Mouse (Mus musculus) c-Kit-positive CD71-positive TER-119-negative erythroid progenitor cells, embryonic 14.5 days (primary cell): ENCODE results near the gene Helq.

Experiments used
- DNase-seq: peaks from one replicate; pipeline ENCODE4 v3.0.0-alpha.2; 2013; ENCODE audit warnings: low read depth

The Helq gene

GRCm38 (mm10) chr5:100798165-100798860 lies at the start of gene Helq, which contains the start of gene Mrps18c:
Gene Helq, minus strand, starts transcription at chr5:100798598.
Gene Mrps18c, plus strand, starts transcription at chr5:100798627.
- peak; percentile 94 for DNase-seq

GRCm38 (mm10) chr5:100847143-100847542 lies 48.7 kb upstream of the Helq start:
- DNase-seq = no peak

GRCm38 (mm10) chr5:100846599-100846920 lies 48.2 kb upstream of the Helq start:
- no peak for DNase-seq

GRCm38 (mm10) chr5:100845848-100846598 lies 47.6 kb upstream of the Helq start:
- DNase-seq = no peak

GRCm38 (mm10) chr5:100845485-100845847 lies 47.1 kb upstream of the Helq start, which contains the start of gene Gpat3:
Gene Gpat3, plus strand, starts transcription at chr5:100845713.
- no peak for DNase-seq

- DNase-seq = no peak
Measured at GRCm38 (mm10) chr5:100844485-100844884, 46.1 kb upstream of the Helq start.

GRCm38 (mm10) chr5:100837907-100838306 lies 39.5 kb upstream of the Helq start:
- no peak for DNase-seq

- DNase-seq = no peak
Measured at GRCm38 (mm10) chr5:100835862-100836538, 37.6 kb upstream of the Helq start.

- DNase-seq = no peak
Measured at GRCm38 (mm10) chr5:100833841-100834240, 35.4 kb upstream of the Helq start.

GRCm38 (mm10) chr5:100832680-100833079 lies 34.3 kb upstream of the Helq start:
- DNase-seq = no peak

- no peak for DNase-seq
Measured at GRCm38 (mm10) chr5:100828701-100829100, 30.3 kb upstream of the Helq start.

- DNase-seq = no peak
Measured at GRCm38 (mm10) chr5:100826531-100826930, 28.1 kb upstream of the Helq start.

GRCm38 (mm10) chr5:100825975-100826374 lies 27.6 kb upstream of the Helq start:
- no peak for DNase-seq

- DNase-seq = no peak
Measured at GRCm38 (mm10) chr5:100822826-100823225, 24.4 kb upstream of the Helq start.

- DNase-seq = no peak
Measured at GRCm38 (mm10) chr5:100821375-100821774, 23.0 kb upstream of the Helq start.

- DNase-seq = peak; percentile 81
Measured at GRCm38 (mm10) chr5:100820483-100821184, 22.2 kb upstream of the Helq start, which contains the start of gene Abraxas1. Gene Abraxas1, minus strand, starts transcription at chr5:100820965.

GRCm38 (mm10) chr5:100819568-100820480 lies 21.4 kb upstream of the Helq start:
- DNase-seq = peak; percentile 48

GRCm38 (mm10) chr5:100818341-100818740 lies 19.9 kb upstream of the Helq start:
- DNase-seq = no peak

GRCm38 (mm10) chr5:100794084-100794483 lies 4.3 kb downstream of the Helq start:
- DNase-seq = no peak

- DNase-seq = no peak
Measured at GRCm38 (mm10) chr5:100792261-100792660, 6.1 kb downstream of the Helq start.

- DNase-seq = no peak
Measured at GRCm38 (mm10) chr5:100787527-100787926, 10.9 kb downstream of the Helq start.
